Mouse (Mus musculus): ENCODE measurements around the gene Dusp9. TPM values are rescaled to one million over a fixed set of nuclear protein-coding genes. Genes with fewer than 3 reads are reported as not detected.

The Dusp9 gene
- polyA plus RNA-seq, 1 experiment: 1.1 TPM

GRCm38 (mm10) chrX:73660284-73660665, 21.1 kb downstream of the Dusp9 start:
- Histone ChIP-seq H3K36me3 (ENCODE audit: control insufficient read depth, insufficient read depth, low read length) (no peaks in the 10 kb centered on the region), H3K27ac (ENCODE audit: insufficient read depth, low read depth, low read length) (no peak overlapping the region), H3K4me1 (ENCODE audit: control insufficient read depth, insufficient read depth, insufficient read length, low read length) (peaks cover 5% of the 10 kb centered on the region), H3K4me3 (ENCODE audit: low read depth, low read length) (peak overlapping the region; percentile 55), H3K27me3 (ENCODE audit: control insufficient read depth, insufficient read depth, low read length) (no peaks in the 10 kb centered on the region)
- TF ChIP-seq CTCF (IDR thresholded peaks at IDR 0.05; ENCODE audit: extremely low read depth, insufficient read length, insufficient replicate concordance, low read depth, low read length) (no peak), POLR2A (IDR thresholded peaks at IDR 0.05; ENCODE audit: low read depth, low read length) (no peak)
- 28% methylated on average over 3 of the region's 3 CpGs for WGBS

DNA sequence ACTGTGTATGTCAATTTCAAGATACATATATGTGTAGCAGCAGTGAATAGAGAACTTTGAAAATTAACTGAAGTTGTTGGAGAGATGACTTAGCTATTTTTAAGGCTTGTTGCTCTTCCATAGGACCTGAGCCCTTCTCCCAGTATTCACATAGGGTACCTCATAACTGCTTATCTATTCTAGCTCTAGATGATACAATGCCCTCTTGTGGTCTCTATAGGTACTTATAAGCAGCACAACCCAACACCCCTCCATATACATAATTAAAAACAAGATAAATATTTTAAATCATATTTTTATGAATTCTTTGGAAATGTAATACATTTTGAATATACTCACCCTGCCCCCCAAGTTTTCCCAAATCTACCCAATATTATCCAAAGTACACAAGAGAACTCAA, 23.9 kb downstream of the Dusp9 start:
- H3K4me3 ChIP-seq (ENCODE audit: low read depth, low read length): no peak overlapping the region
- no peaks in the 10 kb centered on the region for H3K27me3 ChIP-seq (ENCODE audit: control insufficient read depth, insufficient read depth, low read length)
- H3K27ac ChIP-seq (ENCODE audit: insufficient read depth, low read depth, low read length): no peak overlapping the region
- peaks cover 5% of the 10 kb centered on the region for H3K4me1 ChIP-seq (ENCODE audit: control insufficient read depth, insufficient read depth, insufficient read length, low read length)
- H3K36me3 ChIP-seq (ENCODE audit: control insufficient read depth, insufficient read depth, low read length): no peaks in the 10 kb centered on the region
- TF ChIP-seq POLR2A (IDR thresholded peaks at IDR 0.05; ENCODE audit: low read depth, low read length): no peak
- TF ChIP-seq CTCF (IDR thresholded peaks at IDR 0.05; ENCODE audit: extremely low read depth, insufficient read length, insufficient replicate concordance, low read depth, low read length): no peak

DNA sequence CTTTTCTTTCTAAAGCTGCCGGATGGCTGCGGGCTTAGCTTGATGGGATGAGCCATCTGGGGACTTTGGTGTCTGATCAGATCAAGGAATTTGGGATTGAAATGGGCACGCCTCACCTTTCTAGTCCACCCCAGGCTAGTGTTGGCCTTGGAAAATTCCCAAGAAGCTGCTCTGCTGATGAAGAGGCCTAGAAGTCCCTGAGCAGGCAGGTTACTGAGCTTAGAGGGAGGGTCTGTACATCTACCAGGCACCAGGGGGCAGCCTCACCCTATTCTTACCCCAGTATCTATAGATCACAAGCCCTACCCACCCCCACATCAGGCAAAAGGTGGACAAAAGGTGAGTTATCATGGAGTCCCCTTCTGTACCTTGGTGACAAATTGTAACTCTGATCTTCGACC, 32.8 kb downstream of the Dusp9 start:
- H3K27ac ChIP-seq (ENCODE audit: insufficient read depth, low read depth, low read length): peak overlapping the region; percentile 96
- H3K4me1 ChIP-seq (ENCODE audit: control insufficient read depth, insufficient read depth, insufficient read length, low read length): peaks cover 11% of the 10 kb centered on the region; the same call in 1 of the 2 replicates
- no peaks in the 10 kb centered on the region for H3K27me3 ChIP-seq (ENCODE audit: control insufficient read depth, insufficient read depth, low read length)
- H3K4me3 ChIP-seq (ENCODE audit: low read depth, low read length): peak overlapping the region; percentile 37
- H3K36me3 ChIP-seq (ENCODE audit: control insufficient read depth, insufficient read depth, low read length): peaks cover 15% of the 10 kb centered on the region
- TF ChIP-seq POLR2A (IDR thresholded peaks at IDR 0.05; ENCODE audit: low read depth, low read length) (no peak), CTCF (IDR thresholded peaks at IDR 0.05; ENCODE audit: extremely low read depth, insufficient read length, insufficient replicate concordance, low read depth, low read length) (peak; percentile 42; the same call in 1 of the 2 replicates)
- 67% methylated on average over 4 of the region's 4 CpGs for WGBS

- Histone ChIP-seq H3K4me3 (ENCODE audit: low read depth, low read length) (peak within 1 kb of the TSS; percentile 96), H3K36me3 (ENCODE audit: control insufficient read depth, insufficient read depth, low read length) (peaks cover 21% of the 10 kb centered on the region), H3K27me3 (ENCODE audit: control insufficient read depth, insufficient read depth, low read length) (no peaks in the 10 kb centered on the region), H3K27ac (ENCODE audit: insufficient read depth, low read depth, low read length) (peak within 1 kb of the TSS; percentile 96), H3K4me1 (ENCODE audit: control insufficient read depth, insufficient read depth, insufficient read length, low read length) (peaks cover 11% of the 10 kb centered on the region; the same call in 1 of the 2 replicates)
- WGBS: 10% methylated on average over 57 of the region's 72 CpGs
- TF ChIP-seq CTCF (IDR thresholded peaks at IDR 0.05; ENCODE audit: extremely low read depth, insufficient read length, insufficient replicate concordance, low read depth, low read length): no peak
- TF ChIP-seq POLR2A (IDR thresholded peaks at IDR 0.05; ENCODE audit: low read depth, low read length): peak; percentile 94
These were observed 33.8 kb downstream of the Dusp9 start, which contains the start of gene Slc6a8 for GRCm38 (mm10) chrX:73672879-73673618. Gene Slc6a8 (plus strand): TSS chrX:73673150.

DNA sequence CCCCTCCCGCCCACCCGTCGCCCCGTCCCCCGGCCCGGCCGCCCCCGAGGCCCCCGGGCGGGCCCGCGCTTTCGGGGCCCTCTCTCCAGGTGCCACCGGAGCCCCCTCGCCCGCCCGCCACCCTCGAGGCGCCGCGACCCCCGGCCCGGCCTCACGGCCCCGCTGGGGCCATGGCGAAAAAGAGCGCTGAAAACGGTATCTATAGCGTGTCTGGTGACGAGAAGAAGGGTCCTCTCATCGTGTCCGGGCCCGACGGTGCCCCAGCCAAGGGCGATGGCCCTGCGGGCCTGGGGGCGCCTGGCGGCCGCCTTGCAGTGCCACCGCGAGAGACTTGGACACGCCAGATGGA, 34.4 kb downstream of the Dusp9 start:
- H3K36me3 ChIP-seq (ENCODE audit: control insufficient read depth, insufficient read depth, low read length): peaks cover 26% of the 10 kb centered on the region
- 13% methylated on average over 25 of the region's 42 CpGs for WGBS
- TF ChIP-seq CTCF (IDR thresholded peaks at IDR 0.05; ENCODE audit: extremely low read depth, insufficient read length, insufficient replicate concordance, low read depth, low read length) (no peak), POLR2A (IDR thresholded peaks at IDR 0.05; ENCODE audit: low read depth, low read length) (no peak)
- H3K4me1 ChIP-seq (ENCODE audit: control insufficient read depth, insufficient read depth, insufficient read length, low read length): peaks cover 11% of the 10 kb centered on the region; the same call in 1 of the 2 replicates
- peak overlapping the region; percentile 65 for H3K27ac ChIP-seq (ENCODE audit: insufficient read depth, low read depth, low read length)
- no peaks in the 10 kb centered on the region for H3K27me3 ChIP-seq (ENCODE audit: control insufficient read depth, insufficient read depth, low read length)
- peak overlapping the region; percentile 96 for H3K4me3 ChIP-seq (ENCODE audit: low read depth, low read length)

DNA sequence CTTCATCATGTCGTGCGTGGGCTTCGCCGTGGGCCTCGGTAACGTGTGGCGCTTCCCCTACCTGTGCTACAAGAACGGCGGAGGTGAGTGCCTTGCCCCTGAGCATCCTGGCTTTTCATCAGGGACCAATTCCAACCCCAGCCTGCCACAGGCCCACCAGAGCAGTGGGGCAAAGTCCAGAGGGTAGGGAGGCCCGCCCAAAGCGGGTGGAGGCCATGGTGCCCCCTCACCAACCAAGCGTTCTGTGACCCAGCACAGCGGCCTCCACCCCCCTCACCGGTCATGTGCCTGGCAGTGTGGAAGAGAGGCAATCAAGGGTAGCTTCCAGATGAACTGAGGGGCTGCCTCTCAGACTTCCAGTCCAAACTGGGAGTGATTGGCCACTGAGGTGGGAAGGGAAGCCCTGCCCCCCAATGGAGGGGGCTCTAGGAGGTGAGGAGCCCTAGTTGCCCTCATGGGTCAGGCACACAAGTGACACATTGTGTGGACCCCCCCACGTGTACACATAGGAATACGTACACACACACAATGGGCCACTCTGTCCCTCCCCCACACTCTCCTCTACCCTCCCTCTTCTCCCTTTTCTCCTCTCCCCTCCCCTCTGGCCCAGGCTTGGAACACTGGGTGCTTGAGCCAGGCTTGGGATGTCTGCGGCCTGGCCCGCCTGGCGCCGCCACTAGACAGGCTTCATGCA, 34.9 kb downstream of the Dusp9 start:
- 29% methylated on average over 20 of the region's 20 CpGs for WGBS
- no peaks in the 10 kb centered on the region for H3K27me3 ChIP-seq (ENCODE audit: control insufficient read depth, insufficient read depth, low read length)
- peak overlapping the region; percentile 96 for H3K4me3 ChIP-seq (ENCODE audit: low read depth, low read length)
- peak overlapping the region; percentile 65 for H3K27ac ChIP-seq (ENCODE audit: insufficient read depth, low read depth, low read length)
- TF ChIP-seq POLR2A (IDR thresholded peaks at IDR 0.05; ENCODE audit: low read depth, low read length) (no peak), CTCF (IDR thresholded peaks at IDR 0.05; ENCODE audit: extremely low read depth, insufficient read length, insufficient replicate concordance, low read depth, low read length) (no peak)
- H3K36me3 ChIP-seq (ENCODE audit: control insufficient read depth, insufficient read depth, low read length): peaks cover 31% of the 10 kb centered on the region
- peaks cover 11% of the 10 kb centered on the region; the same call in 1 of the 2 replicates for H3K4me1 ChIP-seq (ENCODE audit: control insufficient read depth, insufficient read depth, insufficient read length, low read length)

GRCm38 (mm10) chrX:73675231-73675630, 36.0 kb downstream of the Dusp9 start:
- H3K4me3 ChIP-seq (ENCODE audit: low read depth, low read length): peak overlapping the region; percentile 96
- H3K27ac ChIP-seq (ENCODE audit: insufficient read depth, low read depth, low read length): no peak overlapping the region
- H3K27me3 ChIP-seq (ENCODE audit: control insufficient read depth, insufficient read depth, low read length): no peaks in the 10 kb centered on the region
- H3K4me1 ChIP-seq (ENCODE audit: control insufficient read depth, insufficient read depth, insufficient read length, low read length): peaks cover 6% of the 10 kb centered on the region; the same call in 1 of the 2 replicates
- 75% methylated on average over 2 of the region's 2 CpGs for WGBS
- no peak for TF ChIP-seq POLR2A (IDR thresholded peaks at IDR 0.05; ENCODE audit: low read depth, low read length)
- TF ChIP-seq CTCF (IDR thresholded peaks at IDR 0.05; ENCODE audit: extremely low read depth, insufficient read length, insufficient replicate concordance, low read depth, low read length): no peak
- peaks cover 42% of the 10 kb centered on the region for H3K36me3 ChIP-seq (ENCODE audit: control insufficient read depth, insufficient read depth, low read length)
